Mouse (Mus musculus) ES-E14 (cell line): ENCODE measurements around the gene Zfr2.

Experiments
- CHD2 ChIP-seq: IDR thresholded peaks from 2 replicates; pipeline ENCODE4 v1.6.1; 2014; ENCODE audit warnings: mild to moderate bottlenecking, low read depth, low read length, inconsistent platforms
- MAFK ChIP-seq: IDR thresholded peaks from 2 replicates; pipeline ENCODE4 v1.6.1; 2014; ENCODE audit warnings: mild to moderate bottlenecking, low read depth, low read length, inconsistent platforms; ENCODE audit not compliant: insufficient read depth
- ZNF384 ChIP-seq: IDR thresholded peaks from 2 replicates; pipeline ENCODE4 v1.6.1; 2012; ENCODE audit warnings: low read depth, low read length, inconsistent platforms

DNA sequence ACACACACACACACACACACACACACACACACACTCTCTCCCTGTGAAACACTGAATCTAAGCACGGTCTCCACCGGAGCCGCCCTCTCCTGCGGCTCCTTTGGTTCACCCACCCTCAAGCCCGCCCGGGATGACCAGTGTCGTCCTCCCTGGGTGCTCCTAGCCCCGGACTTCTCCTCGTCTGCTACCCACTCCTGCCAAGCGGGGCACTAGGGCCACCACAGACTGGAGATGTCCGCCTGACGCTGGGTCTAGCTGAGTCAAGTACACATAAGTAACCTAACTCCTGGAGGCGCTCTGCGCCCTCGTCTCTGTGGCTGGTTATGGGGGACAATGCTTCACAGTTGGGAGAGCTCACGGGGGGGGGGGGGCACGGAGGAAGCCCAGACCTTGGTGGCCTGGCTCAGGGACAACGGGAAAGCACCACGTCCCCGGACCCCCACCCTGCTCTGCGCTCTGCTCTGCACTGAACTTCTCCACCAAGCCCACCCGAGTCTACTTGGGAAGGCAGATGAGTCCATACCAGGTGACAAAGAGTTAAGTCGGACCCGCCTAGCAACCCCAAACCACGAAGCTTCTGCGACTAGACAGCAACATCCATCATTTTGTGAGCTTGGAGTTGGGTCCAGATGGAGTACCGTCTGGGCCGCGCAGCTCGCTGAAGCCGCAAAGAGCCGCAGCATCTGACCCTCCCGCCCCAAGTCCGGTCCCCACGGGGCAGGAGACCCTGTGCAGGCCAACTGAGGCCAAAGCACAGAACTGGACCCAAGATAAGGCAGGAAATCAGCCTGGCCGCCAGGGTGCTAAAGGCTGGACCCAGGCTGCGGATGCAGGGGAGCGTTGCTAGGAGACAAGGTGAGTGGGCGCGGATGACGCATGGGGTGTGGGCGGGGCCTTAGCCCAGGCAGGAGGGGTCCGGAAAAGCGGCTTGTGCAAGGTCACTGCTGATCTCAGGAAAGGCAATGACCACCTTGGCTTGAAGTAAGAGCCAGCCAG lies 19.8 kb downstream of the Zfr2 start, which contains the start of gene Matk:
- TF ChIP-seq ZNF384: no peak
- TF ChIP-seq CHD2: no peak
- TF ChIP-seq MAFK: no peak
